Mouse (Mus musculus): ENCODE measurements around the gene Tm4sf20.

Gene Tm4sf20

GRCm38 (mm10) chr1:82768269-82768668, at the start of gene Tm4sf20:
TSS of gene Tm4sf20 (minus strand) at chr1:82768461.
- no peak for DNase-seq (ENCODE audit: low read depth, low spot score)

GRCm38 (mm10) chr1:82815941-82816716, 47.9 kb upstream of the Tm4sf20 start:
- no peak for DNase-seq (ENCODE audit: low read depth, low spot score)

- no peak for DNase-seq (ENCODE audit: low read depth, low spot score)
Observed at GRCm38 (mm10) chr1:82811766-82812165, 43.5 kb upstream of the Tm4sf20 start.

GRCm38 (mm10) chr1:82808564-82808963, 40.3 kb upstream of the Tm4sf20 start:
- no peak for DNase-seq (ENCODE audit: low read depth, low spot score)

- DNase-seq (ENCODE audit: low read depth, low spot score): no peak
Observed at GRCm38 (mm10) chr1:82807206-82807605, 38.9 kb upstream of the Tm4sf20 start.

GRCm38 (mm10) chr1:82806391-82806790, 38.1 kb upstream of the Tm4sf20 start:
- DNase-seq (ENCODE audit: low read depth, low spot score): no peak

- DNase-seq (ENCODE audit: low read depth, low spot score): no peak
Observed at GRCm38 (mm10) chr1:82804059-82804458, 35.8 kb upstream of the Tm4sf20 start.

- no peak for DNase-seq (ENCODE audit: low read depth, low spot score)
Observed at GRCm38 (mm10) chr1:82803608-82804007, 35.3 kb upstream of the Tm4sf20 start.

- no peak for DNase-seq (ENCODE audit: low read depth, low spot score)
Observed at GRCm38 (mm10) chr1:82801105-82801783, 33.0 kb upstream of the Tm4sf20 start.

GRCm38 (mm10) chr1:82798922-82799321, 30.7 kb upstream of the Tm4sf20 start:
- no peak for DNase-seq (ENCODE audit: low read depth, low spot score)

- no peak for DNase-seq (ENCODE audit: low read depth, low spot score)
Observed at GRCm38 (mm10) chr1:82798304-82798703, 30.0 kb upstream of the Tm4sf20 start.

GRCm38 (mm10) chr1:82797088-82797487, 28.8 kb upstream of the Tm4sf20 start:
- DNase-seq (ENCODE audit: low read depth, low spot score): no peak

GRCm38 (mm10) chr1:82795702-82796443, 27.6 kb upstream of the Tm4sf20 start:
- DNase-seq (ENCODE audit: low read depth, low spot score): no peak

GRCm38 (mm10) chr1:82795211-82795610, 26.9 kb upstream of the Tm4sf20 start:
- no peak for DNase-seq (ENCODE audit: low read depth, low spot score)

GRCm38 (mm10) chr1:82793986-82794385, 25.7 kb upstream of the Tm4sf20 start:
- DNase-seq (ENCODE audit: low read depth, low spot score): no peak

- DNase-seq (ENCODE audit: low read depth, low spot score): no peak
Observed at GRCm38 (mm10) chr1:82793110-82793509, 24.8 kb upstream of the Tm4sf20 start.

- DNase-seq (ENCODE audit: low read depth, low spot score): no peak
Observed at GRCm38 (mm10) chr1:82792238-82792637, 24.0 kb upstream of the Tm4sf20 start.

GRCm38 (mm10) chr1:82791105-82791504, 22.8 kb upstream of the Tm4sf20 start:
- DNase-seq (ENCODE audit: low read depth, low spot score): no peak

- no peak for DNase-seq (ENCODE audit: low read depth, low spot score)
Observed at GRCm38 (mm10) chr1:82788070-82788469, 19.8 kb upstream of the Tm4sf20 start.

GRCm38 (mm10) chr1:82787414-82787813, 19.2 kb upstream of the Tm4sf20 start:
- DNase-seq (ENCODE audit: low read depth, low spot score): peak; percentile 69

- no peak for DNase-seq (ENCODE audit: low read depth, low spot score)
Observed at GRCm38 (mm10) chr1:82785546-82785945, 17.3 kb upstream of the Tm4sf20 start.

- DNase-seq (ENCODE audit: low read depth, low spot score): no peak
Observed at GRCm38 (mm10) chr1:82783559-82783958, 15.3 kb upstream of the Tm4sf20 start.

Measured in forelimb bud, embryonic 11.5 days (tissue).